Mouse (Mus musculus) c-Kit-positive CD71-positive TER-119-negative erythroid progenitor cells, embryonic 14.5 days (primary cell): ENCODE results near the gene Tbck.

Source experiments
- DNase-seq: peaks from one replicate; pipeline ENCODE4 v3.0.0-alpha.2; 2013; ENCODE audit warnings: low read depth

Gene Tbck

GRCm38 (mm10) chr3:132756274-132756673 lies 72.3 kb downstream of the Tbck start:
- DNase-seq, result no peak

- no peak for DNase-seq
Measured at GRCm38 (mm10) chr3:132766033-132766726, 82.2 kb downstream of the Tbck start.

DNA sequence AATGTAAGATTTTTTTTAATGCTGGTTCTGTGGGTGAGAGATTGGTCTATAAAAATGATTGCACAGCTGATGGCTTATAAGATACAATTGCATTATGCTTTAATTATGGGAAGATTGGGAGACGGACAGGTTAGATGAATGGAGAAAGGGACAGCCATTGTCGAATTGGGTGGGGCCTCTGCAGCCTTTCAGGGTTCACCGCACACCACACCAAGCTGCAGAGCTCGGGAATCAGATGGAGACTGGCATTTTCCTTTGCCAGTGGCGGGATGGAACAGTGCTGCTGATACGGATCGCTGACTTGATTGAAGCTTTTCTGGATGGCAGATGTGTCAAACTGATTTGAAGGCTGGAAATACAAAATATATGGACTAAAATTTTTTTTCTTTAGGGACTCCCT lies 88.1 kb downstream of the Tbck start:
- DNase-seq, result no peak

DNA sequence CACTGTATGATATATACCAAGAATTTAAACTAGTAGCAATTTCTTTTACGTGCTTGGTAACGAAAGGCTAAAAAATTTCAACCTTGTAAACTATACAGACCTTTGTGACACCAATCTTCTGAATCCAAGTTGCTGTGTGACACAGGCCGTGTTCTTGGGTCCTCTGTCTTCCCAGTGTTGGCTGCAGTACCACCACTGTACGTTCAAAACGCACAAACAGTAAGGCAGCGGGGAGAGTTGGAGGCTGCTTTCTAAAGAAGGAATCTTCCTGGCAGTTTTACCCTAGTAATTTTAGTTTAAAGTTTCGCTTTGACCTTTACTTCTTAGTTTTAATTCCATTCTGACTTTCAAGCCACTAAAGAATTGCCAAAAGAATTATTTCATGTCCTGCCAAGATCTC lies 92.7 kb downstream of the Tbck start:
- no peak for DNase-seq

- peak; percentile 15 for DNase-seq
Measured at GRCm38 (mm10) chr3:132781103-132781502, 97.2 kb downstream of the Tbck start.

GRCm38 (mm10) chr3:132783087-132783486 lies 99.1 kb downstream of the Tbck start:
- no peak for DNase-seq

- no peak for DNase-seq
Measured at GRCm38 (mm10) chr3:132784732-132785131, 100.8 kb downstream of the Tbck start.

GRCm38 (mm10) chr3:132786690-132787089 lies 102.7 kb downstream of the Tbck start:
- no peak for DNase-seq

DNA sequence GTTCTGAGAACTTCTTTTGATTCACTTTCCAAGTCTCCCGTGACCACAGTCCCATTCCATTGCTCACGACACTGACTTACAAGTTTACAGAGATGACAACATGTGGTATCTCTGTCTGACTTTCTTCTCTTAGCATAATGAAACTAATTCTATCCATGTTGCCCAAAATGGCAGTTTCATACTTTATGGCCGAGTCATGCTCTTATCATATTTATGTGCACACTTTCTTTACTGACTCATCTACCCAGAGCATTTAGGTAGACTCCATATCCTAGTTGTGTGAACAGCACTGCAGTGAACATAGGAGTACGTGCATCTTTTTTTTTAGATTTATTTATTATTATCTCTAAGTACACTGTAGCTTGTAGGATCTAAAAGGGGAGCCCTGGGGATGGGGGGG lies 103.8 kb downstream of the Tbck start:
- no peak for DNase-seq

- DNase-seq, result no peak
Measured at GRCm38 (mm10) chr3:132791140-132791539, 107.2 kb downstream of the Tbck start.

- DNase-seq, result no peak
Measured at GRCm38 (mm10) chr3:132800196-132800595, 116.3 kb downstream of the Tbck start.

DNA sequence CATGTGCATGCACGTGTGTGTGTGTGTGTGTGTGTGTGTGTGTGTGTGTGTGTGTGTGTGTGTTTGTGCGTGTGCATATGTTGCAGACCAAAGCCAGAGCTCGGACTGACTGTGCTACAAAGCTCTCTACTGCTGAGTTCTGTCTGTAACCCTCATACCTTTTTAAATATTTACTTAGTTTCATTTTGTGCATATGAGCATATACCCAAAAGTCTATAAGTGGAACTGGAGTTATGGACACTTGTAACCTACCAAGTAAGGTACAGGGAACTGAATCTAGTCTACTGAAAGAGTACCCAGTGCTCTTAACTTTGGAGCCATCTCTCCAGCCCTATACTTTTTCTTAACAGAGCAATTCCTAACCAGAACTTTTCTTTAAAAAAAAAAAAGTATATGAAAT lies 118.0 kb downstream of the Tbck start:
- no peak for DNase-seq

DNA sequence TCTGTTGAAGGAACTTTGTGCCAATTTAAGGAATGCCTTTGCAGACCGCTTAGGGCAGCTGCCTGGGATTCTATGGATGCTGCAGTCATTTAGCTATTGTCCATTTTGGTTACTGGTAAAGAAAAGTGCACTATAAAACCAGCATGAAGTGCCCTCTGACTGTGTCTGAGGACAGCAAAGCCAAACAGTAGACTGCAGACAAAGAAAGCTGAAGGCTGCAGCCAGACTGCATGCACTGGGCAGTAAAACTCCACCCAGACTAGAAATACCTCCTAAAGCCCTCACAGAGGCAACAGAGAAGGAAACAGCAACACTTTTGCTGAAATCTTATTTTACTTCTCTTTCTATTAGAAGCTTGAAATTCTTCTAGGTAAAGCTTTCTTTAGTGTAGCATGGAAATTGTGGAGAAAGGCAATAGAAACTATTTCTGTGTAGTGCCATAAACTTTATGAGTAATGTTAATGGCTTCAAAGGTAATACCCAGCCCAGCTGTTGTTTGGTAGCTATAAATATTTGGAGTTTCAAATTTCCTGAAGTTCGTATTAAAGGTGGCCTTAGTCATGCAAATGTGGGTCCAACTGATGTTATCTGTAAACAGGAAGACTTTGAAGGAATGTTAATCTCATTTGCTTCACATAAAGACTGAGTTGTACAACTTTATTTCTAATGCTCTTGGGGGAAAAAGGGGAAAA lies 124.1 kb downstream of the Tbck start:
- no peak for DNase-seq

- no peak for DNase-seq
Measured at GRCm38 (mm10) chr3:132808951-132809350, 125.0 kb downstream of the Tbck start.

DNA sequence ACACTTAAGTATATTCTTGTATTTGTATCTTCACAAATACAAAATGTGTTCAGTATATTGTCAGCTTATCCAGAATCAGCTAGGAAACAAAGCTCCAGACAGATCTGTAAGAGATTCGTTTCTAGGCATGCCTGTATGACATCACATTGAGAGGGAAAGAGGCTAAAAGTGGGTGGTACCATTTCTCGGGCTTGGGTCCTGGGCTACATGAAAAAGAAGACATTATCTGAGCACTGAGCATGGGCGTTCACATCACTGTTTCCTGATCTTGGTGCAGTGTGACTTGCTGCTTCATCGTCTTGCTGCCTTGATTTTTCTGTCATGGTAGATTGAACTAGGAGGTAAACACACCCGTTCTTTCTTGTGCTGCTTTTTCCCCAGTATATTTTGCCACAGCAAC lies 127.8 kb downstream of the Tbck start:
- DNase-seq, result no peak

DNA sequence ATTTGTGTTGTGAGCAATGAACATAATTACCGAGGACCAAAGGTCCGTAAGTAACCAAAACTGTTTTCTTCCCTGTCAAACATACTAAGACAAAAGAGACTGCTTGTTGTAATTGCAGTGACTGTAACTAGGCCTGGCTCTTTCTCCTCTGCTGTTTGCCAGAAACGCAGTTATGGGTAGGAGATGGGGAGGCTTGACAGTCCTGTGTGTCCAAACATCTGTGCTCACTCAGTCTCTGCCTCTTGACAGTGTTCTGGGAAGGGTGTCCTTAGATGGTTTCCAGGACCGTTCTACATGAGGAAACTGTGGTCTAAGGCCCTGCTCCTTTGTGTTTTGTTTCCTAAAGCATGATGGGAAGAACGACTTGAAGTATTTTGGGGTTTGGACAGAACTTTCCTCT lies 128.4 kb downstream of the Tbck start:
- DNase-seq, result no peak

GRCm38 (mm10) chr3:132813147-132813546 lies 129.2 kb downstream of the Tbck start:
- DNase-seq, result no peak

- DNase-seq, result no peak
Measured at GRCm38 (mm10) chr3:132813706-132814497, 130.0 kb downstream of the Tbck start.

GRCm38 (mm10) chr3:132814791-132815496 lies 131.0 kb downstream of the Tbck start:
- DNase-seq, result no peak

- no peak for DNase-seq
Measured at GRCm38 (mm10) chr3:132815497-132816326, 131.8 kb downstream of the Tbck start.

- peak; percentile 51 for DNase-seq
Measured at GRCm38 (mm10) chr3:132819408-132819807, 135.5 kb downstream of the Tbck start.
